Mouse (Mus musculus): ENCODE measurements at regions not wholly inside any gene's neighbourhood (a gene's known extent, or its start where the extent isn't known, plus 50 kb on each side); places are given as distances from the start of the nearest gene placed in this dataset.

DNA sequence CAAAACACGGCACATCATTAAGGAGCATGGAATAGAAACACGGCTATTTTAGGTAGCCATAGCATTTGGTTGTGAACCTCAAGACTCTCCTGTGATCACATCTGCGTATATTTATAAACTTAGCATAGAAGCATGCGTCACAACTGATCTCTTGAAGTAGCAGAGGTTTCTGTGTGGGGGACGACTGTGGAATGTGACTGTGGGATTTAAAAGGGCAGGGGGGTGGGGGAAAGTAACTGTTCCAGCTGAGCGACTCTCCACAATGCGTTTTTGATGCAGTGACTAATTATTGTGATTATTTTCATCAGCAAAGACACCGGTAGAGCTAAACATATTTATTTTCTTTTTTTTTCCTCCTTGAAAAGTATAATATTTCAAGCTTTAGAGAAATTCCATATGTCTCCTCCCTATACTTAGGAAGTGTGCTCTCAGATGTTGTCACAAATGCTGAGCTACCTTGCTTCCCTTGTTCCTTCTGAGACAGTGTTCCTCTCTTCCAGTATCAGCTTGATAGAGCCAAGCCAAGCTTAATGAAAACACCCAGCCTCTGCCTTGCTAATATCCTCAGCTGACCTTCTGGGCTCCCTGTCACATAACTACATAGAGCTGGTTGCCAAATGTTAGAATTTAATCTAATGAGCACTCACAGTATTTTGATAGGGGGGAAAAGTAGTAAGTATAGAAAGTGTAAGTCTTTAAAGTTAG, 75.0 kb upstream of the Magi3 start:
- DNase-seq: no peak

DNA sequence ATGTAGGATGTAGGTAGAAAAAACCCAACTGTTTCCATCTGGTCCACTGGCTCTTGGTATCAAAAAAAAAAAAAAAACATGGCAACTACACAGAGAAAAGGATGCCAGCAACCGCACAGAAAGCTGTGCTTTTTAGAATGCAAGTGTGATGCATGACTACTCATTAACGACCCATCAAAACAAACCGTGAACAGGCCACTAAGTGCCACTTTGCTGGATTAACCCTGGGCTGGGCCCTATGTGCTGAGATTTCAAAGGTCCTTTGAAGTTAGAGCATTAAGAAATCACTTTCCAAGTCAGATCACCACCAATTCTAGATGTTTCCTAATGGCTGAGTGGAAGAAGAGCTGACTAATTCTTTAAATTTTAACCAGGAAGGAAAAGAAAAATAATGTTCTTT, 73.7 kb upstream of the Magi3 start:
- no peak for DNase-seq

DNA sequence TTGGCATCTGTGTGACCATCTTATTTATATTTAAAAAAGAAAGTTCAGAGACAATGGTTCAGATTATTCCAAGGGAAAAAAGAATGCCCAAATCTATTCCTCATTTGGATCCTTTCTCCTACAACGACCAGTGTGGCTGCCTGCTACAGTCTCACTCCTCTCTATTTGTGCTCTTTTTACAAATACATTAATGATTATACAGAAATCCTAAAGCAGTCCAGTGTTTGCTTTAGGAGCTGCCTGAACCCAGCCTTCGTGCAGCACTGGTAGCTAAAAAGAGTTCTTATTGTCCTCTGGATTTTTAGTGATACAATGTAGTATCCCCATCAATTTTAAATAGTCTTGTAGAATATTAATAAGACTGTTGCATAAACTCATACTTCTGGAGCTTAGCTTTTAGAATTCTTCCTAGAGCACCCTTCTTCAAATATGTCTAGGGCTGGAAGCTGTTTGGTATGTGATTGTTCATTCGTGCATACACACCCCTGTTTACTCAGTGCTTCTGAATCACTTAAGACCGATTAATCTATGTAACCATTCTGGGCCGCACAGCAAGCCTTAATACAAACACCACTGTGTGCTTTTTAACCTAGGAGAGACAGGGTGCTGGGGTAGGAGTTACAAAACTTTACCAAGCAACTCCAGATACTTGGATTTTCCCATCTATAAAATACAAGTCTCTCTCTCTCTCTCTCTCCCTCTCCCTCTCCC, 69.0 kb upstream of the Magi3 start:
- no peak for DNase-seq

DNA sequence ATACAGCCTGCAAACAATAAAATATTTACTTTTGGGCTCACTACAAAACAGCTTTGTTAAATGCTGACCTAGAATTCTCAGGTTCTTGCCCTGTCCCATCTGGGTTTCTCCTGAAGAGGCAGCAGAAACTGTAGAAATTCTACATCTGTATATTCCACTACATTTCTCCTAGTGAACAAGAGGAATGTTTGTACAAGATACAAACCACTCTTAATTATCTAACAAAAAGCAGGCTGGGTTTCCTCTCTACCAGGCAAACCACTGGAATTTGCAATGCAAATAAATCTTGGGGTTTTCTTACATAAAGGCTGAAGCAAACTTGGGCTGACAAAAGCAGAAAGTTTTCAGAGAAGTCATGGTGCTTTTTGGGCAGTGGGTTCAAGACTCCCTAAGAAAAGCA, 67.7 kb upstream of the Magi3 start:
- DNase-seq: no peak

DNA sequence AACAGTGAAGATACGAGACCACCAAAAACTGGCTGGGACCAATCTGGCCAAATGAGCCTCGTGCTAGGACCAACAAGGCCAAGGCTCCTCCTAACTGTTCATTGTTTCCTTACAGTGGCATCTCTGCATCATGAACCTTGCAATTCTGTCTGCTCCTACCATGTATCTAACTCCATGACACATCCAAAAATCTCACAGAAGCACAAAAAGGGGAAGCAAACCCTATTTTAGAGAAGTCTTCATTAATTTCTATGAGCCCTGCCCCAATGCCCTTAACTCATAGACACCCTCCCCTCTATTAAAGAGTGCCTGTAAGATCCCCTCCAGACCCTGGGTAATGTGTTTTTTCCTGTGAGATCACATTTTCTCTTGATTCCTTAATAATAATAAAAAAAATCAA, 64.8 kb upstream of the Magi3 start:
- DNase-seq: no peak

DNA sequence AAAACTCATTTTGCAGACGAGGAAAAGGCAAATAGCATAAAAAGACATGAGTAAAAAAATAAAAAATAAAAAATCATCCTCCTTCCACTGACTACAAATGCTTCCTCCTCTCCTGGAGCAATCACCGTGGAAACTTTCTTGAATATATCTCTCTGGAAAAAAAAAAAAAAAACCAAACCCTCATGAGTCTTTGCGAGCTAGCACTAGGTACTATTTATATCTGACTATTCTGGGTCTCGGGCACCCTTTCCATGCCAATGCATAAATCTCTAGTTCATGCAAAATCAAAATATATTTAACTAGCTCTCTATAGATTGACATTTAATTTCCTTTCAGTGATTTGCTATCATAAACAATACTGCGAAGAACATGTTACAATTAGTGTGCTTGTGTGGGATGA, 63.7 kb upstream of the Magi3 start:
- DNase-seq: no peak

DNA sequence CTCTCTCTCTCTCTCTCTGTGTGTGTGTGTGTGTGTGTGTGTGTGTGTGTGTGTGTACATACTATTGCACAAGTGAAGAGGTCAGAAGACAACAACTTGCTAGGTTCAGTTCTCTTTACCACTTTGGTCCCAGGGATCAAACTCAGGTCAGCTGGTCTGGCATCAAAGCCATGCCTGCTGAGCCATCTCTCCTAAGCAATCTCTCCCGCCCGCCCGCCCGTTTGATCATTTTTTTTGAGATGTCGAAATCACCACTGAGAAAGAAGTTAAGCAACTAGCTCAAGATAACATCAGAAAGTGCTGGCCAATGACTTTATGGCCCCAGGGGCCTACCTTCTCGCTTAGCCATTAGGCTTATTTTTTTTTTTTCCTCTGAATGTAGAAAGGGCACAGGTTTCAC, 59.3 kb upstream of the Magi3 start:
- no peak for DNase-seq

DNA sequence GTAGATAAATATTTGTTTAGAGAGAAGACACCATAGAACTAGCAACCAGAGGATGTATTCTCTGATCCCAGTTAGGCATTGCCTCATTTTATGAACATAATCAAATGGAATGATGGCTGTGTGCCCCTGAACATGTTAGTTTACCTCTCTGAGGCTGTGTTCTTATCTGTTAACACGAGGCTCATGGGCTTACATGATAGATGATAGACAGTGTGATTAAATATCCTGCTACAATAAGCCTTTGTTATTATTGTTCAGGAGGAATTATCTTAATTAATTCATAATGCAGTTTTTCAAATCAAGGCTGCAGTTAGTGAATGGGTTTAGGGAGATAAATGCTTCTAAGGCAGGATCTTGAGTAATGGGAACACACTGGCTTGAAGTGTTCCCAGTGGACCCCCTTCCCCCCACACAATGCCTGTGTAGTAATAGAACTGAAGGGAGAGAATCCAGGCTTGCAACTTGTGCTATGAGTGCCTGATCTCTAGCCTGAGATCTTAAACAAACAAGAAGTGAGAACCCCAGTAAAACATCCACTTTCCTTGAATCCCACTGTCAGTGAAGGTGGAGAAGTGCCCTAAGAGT, 54.6 kb upstream of the Magi3 start:
- DNase-seq: no peak

DNA sequence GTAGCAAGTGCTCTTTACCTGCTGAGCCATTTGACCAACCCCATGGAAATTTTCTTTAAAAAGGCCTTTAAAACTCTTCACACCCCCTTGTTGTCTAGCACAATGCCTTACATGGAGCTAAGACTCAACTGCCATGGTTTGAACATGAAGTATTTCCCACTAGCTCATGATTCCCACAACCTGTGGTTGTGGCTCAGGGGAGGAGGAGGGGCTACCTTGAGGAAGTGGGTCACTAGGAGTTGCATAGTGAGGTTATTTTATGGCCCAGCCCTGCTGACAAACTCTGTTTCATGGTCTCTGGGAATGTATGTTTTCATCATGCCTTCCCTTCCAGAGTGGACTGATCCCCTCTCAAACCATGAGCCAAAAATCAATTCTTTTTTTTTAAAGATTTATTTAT, 53.9 kb upstream of the Magi3 start:
- DNase-seq: no peak
